Mouse (Mus musculus): ENCODE results near the gene Cela3b.
"Not testable (repeated sequence)": the region's sequence is repeated elsewhere in the genome, so short reads cannot be mapped to it uniquely, and the experiment has no call there.

The Cela3b gene

GRCm38 (mm10) chr4:137461981-137462690, 31.8 kb upstream of the Cela3b start:
- in situ Hi-C loops (cut with MboI), result no loop called here

GRCm38 (mm10) chr4:137461217-137461616, 30.9 kb upstream of the Cela3b start:
- in situ Hi-C loops (cut with MboI), result no loop called here

GRCm38 (mm10) chr4:137460676-137461075, 30.3 kb upstream of the Cela3b start:
- in situ Hi-C loops (cut with MboI), result no loop called here

DNA sequence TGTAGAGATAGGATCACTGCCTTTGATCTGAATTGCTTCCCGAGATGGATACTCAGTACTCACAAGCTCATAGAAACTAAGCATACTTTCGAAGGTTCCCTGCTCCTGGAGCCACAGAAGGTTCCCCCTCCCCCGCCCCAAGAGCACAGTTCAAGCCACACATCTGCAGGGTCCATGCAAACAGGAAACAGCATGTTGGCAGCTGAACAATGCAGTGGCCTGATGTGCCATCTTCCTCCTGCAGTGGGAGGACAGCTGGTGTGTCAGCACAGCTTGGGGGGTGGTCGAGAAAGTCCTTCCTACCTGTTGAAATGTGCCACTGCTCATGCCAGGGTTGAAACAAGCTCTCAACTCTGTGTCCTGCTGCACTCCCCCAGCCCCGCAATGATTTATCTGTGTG, 28.5 kb upstream of the Cela3b start:
- in situ Hi-C loops (cut with MboI), result no loop called here

GRCm38 (mm10) chr4:137458310-137458709, 28.0 kb upstream of the Cela3b start:
- in situ Hi-C loops (cut with MboI), result no loop called here

DNA sequence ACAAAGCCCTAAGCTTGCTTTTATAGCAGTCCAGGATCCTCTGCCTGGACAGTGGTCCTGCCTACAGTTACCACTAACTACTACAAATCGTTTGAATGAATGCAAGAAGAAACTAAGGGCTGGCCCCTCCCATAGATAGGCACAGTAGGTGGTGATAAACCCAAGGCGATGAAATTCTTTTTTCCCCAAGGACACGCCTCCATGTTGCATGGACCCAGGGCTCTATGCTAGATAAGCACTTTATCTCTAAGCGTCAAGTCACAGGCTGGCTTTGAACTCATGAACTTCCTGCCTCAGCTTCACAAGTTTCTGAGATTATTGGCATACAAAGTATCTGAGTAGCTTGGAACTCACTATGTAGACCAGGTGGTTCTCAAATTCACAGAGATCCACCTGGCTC, 27.0 kb upstream of the Cela3b start:
- in situ Hi-C loops (cut with MboI), result no loop called here

DNA sequence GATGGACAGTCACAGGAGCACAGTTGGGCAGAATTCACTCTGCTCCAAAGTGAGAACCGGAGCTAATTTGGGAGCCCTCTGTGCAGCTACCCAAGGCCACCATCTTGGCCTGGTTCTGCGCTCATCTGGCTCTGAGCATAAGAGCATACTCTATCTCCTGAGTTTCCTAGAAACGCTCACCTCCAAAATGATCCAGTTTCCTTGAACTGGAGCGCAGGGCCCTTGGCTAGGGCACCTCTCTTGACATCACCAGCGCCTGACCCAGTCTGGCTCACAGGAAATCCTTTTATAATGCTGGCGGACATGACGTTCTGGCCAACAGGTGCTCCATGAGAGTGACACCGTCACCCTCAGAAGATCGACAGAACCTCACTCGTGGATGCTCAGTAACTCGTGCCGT, 26.2 kb upstream of the Cela3b start:
- in situ Hi-C loops (cut with MboI), result no loop called here

GRCm38 (mm10) chr4:137454582-137454981, 24.2 kb upstream of the Cela3b start:
- in situ Hi-C loops (cut with MboI), result no loop called here

GRCm38 (mm10) chr4:137453234-137453767, 23.0 kb upstream of the Cela3b start, which contains the start of gene 1700013G24Rik:
Gene 1700013G24Rik, plus strand, starts transcription at chr4:137453284.
- in situ Hi-C loops (cut with MboI), result no loop called here

DNA sequence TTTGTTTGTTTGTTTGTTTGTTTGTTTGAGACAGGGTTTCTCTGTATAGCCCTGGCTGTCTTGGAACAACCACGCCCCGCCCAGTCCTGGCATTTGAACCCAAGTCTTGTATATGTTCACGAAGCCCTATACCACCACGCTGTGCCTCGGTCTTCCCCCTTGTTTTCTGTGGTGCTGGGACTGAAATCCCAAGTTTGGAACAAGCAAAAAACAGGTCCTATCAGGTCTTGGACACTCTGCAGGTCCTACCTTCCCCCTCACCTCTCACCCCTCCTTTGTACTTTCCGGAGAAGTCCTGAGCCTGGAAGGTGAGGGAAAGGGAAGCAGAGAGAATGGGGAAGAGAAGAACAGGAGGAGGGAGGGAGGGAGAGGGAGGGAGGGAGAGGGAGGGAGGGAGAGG, 21.9 kb upstream of the Cela3b start:
- in situ Hi-C loops (cut with MboI), result no loop called here

DNA sequence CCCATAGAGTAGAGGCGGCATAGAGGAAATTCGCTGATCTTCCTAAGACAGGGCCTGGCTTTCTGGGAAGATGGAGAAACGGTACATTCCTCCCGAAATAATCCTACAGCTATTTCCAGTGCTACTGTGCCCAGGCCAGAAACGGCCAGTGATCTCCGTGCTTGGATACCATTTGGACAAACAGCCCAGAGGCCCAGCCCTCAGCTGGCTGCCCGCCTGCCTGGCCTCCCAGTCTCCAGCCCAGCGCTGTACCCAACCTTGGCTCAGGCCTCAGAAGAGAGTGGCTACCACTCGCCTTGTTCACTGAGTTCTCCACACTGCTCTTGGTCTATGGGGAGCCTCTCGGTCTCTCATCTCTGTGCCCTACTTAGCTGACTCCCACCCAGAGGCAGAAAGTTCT, 19.4 kb upstream of the Cela3b start:
- in situ Hi-C loops (cut with MboI), result no loop called here

- in situ Hi-C loops (cut with MboI), result no loop called here
These were observed 18.8 kb upstream of the Cela3b start for GRCm38 (mm10) chr4:137449132-137449531.

GRCm38 (mm10) chr4:137448641-137449040, 18.3 kb upstream of the Cela3b start:
- in situ Hi-C loops (cut with MboI), result no loop called here

DNA sequence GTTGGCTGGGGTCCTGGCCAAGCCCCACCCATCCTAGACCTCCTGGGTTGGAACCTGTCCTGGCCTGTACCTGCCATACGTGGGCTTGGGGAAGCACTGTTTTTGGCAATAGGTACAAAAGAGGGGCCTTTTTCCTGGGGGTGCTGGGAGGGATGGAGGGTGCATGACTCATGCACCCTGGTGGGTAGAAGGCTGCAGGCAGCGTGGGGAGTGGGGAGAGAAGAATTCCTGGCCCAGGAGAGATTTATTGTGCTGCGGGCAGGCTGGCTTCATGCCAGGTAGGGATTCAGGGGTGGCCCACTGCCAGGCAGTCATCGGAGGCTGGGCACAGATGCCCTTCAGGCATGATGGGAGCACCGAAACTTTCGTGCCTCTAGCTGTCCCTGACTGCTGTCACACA, 17.9 kb upstream of the Cela3b start:
- in situ Hi-C loops (cut with MboI), result no loop called here

DNA sequence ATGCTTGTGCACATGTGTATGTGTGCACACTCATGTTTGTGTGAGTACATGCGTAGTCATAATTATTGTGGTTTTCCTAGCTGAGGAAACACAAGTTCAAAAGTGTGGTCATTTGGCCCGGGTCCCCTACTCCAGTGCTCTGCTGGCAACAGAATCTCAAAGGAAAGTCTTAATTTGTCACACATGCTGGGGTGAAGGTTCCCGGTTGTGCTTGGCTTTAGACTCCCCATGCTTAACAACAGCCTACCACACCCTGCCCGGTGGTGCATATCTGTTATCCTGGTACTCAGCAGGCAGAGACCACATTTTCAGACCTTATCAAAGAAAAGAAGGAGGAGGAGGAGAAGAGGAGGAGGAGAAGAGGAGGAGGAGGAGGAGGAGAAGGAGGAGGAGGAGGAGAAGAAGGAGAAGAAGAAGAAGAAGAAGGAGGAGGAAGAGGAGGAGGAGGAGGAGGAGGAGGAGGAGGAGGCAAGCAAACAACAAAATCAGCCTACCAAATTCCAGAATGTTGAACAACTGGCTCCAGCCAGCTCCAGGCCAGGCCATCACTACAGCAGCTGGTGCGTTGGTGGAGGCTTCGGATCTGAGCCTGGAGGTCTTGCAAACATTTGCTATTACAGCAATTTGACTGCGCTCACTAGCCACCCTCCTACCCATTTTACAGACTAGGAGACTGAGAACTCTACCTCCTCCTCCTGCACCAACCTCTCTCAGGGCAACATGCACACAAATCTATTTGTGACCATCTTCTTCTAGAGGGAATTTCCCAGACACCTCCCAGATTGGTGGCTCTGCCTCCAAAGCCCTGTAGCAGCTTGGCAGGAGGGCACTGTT, 17.2 kb upstream of the Cela3b start:
- in situ Hi-C loops (cut with MboI), result no loop called here

- in situ Hi-C loops (cut with MboI), result no loop called here
These were observed 15.5 kb upstream of the Cela3b start for GRCm38 (mm10) chr4:137445881-137446280.

- in situ Hi-C loops (cut with MboI), result no loop called here
These were observed 13.3 kb upstream of the Cela3b start for GRCm38 (mm10) chr4:137443625-137444024.

DNA sequence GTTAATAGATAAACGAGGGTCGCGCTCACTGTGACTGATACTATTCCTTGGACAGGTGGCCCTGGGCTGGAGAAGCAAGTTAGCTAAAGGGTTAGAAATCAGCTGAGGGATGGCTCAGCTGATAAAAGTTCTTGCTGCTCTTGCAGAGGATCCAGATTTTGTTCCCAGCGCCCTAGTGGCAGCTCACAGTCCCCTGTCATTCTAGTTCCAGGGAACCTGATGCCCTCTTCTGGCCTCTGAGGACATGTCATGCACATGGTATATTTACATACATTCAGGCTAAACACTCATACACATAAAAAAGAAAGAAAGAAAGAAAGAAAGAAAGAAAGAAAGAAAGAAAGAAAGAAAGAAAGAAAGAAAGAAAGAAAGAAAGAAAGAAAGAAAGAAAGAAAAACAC, 11.0 kb upstream of the Cela3b start:
- in situ Hi-C loops (cut with MboI), result no loop called here

DNA sequence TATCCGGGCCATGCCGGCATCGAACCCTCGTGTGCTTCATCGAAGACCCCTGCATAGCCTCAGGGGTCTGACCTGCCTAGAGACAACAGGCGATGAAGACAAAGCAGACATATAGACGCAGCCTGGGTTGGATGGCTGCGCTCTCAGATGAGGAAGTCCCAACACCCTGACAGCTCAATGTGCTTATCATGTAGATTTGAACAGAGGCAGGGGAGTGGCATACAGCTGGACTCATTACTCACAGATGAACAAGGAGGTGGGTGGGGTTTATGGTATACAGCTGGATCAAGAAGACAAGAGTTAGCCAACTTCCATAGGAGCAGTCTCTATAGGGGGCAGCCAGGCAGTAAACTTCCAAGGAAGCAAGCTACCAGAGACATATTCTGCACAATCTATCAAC, 8.5 kb upstream of the Cela3b start:
- in situ Hi-C loops (cut with MboI), result no loop called here

DNA sequence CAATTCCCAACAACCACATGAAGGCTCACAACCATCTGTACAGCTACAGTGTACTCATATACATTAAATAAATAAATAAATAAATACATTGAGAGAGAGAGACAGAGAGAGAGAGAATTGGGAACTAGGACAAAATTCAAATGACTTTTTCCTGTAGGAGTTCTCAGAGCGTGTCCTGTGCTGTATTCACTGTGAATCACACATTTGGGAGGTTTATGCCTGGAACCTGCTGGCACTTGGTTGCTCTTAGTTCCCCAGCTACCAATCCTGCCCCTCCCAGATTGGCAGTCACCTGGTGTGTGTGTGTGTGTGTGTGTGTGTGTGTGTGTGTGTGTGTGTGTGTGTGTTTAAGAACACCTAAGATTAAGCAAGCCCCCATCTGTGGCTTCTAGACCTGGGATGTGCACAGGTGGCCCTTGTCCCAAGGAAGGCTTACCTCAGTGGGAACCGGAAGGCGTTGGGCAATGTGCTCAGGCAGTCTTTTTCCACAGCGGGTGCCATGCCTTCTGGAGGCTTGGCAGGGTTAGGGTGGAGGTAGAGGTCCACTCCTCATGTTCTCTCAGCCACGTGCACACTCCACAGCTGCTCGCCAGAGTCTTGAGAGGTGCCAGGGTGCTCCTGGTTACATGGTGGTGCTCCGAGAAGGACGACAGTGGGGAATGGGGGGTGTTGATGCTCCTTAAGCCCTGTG, 6.8 kb upstream of the Cela3b start:
- in situ Hi-C loops (cut with MboI), result no loop called here

DNA sequence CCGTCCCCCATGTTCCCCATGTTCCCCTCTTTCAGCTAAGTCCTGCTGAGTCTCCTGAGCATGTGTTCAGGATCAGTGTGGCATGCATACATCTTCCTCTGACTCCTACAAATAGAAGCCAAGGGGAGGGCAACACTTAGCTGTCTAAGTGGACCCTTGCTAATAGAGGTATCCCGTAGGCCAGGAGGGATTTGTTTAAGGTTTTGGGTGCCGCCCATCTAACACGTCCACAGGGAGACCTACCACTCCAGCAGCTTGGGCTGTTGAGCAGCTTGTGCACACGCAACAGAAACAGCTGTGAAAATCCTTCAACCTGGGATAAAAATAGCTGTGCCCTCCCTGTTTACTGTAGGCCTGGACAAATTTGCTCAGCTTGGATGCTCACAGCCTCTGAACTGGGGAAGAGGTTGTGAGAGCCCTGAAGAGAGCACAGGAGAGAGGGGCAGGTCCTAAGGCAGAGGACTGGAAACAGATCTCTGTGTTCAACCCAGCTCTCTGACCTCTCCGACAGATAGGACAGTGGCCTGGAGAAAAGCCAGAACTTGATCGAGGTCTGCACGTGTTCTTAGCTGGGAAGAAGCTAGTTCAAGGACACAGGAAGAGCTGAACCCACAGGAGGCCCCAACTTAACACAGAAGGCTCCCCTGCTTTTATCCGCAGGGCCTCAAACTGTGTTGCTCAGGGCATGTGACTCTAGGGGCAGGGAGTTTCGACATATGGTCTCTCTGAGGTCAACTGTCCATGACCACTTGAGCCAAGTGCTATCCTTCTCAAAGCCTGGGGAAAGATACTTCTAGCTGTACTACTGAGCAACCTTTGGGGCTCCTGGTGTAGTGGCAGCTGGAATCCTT, 2.6 kb upstream of the Cela3b start:
- in situ Hi-C loops (cut with MboI), result not testable (repeated sequence)
